Mouse (Mus musculus): Measurements from ENCODE around the gene Gm11938.

Gm11938 gene

GRCm38 (mm10) chr11:99574106-99574505 is 29.0 kb downstream of the Gm11938 start:
- DNase-seq (ENCODE audit: low spot score in 2 of 2) = peak in 1 of 2 experiments; percentile 66

GRCm38 (mm10) chr11:99573164-99573563 is 29.9 kb downstream of the Gm11938 start:
- DNase-seq (ENCODE audit: low spot score in 2 of 2) = peak; percentile 5 to 19

- no peak for DNase-seq (ENCODE audit: low spot score in 2 of 2)
Measured at GRCm38 (mm10) chr11:99566530-99566929, 36.6 kb downstream of the Gm11938 start, which contains the start of gene Krtap3-1. Gene Krtap3-1 (minus strand): TSS chr11:99566630.

- no peak for DNase-seq (ENCODE audit: low spot score in 2 of 2)
Measured at GRCm38 (mm10) chr11:99562580-99562979, 40.5 kb downstream of the Gm11938 start.

DNA sequence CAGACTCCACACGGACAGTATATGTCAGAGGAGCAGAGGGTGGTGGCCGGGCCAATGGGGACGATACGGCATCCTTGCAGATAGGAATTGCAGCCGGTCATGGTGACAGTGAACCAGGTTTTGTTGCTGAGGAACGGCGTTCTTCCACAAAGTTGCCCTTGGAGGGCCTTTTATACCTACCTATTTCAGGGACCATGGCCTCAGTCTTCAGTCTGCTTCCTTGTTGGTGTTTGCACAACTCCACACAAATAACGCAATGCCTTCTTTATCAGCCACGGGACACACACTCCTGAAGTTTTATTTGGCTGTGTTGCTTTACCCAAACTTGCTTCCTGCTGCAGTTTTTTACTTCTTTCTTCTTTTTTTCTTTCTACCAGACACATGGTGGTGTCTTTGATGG is 43.7 kb downstream of the Gm11938 start, which contains the start of gene Gm11939:
Gene Gm11939, minus strand, starts transcription at position 101 of the 400 bp plus-strand sequence.
- no peak for DNase-seq (ENCODE audit: low spot score in 2 of 2)

- DNase-seq (ENCODE audit: low spot score in 2 of 2) = no peak
Measured at GRCm38 (mm10) chr11:99557976-99558745, 44.9 kb downstream of the Gm11938 start.

- no peak for DNase-seq (ENCODE audit: low spot score in 2 of 2)
Measured at GRCm38 (mm10) chr11:99556753-99557152, 46.4 kb downstream of the Gm11938 start, which contains the start of gene Krtap3-2. Gene Krtap3-2 (minus strand): TSS chr11:99556853.

- no peak for DNase-seq (ENCODE audit: low spot score in 2 of 2)
Measured at GRCm38 (mm10) chr11:99556195-99556594, 46.9 kb downstream of the Gm11938 start.

Measured in left cerebral cortex, adult 9 months (tissue).